Mouse (Mus musculus): ENCODE measurements at regions not wholly inside any gene's neighbourhood (a gene's known extent, or its start where the extent isn't known, plus 50 kb on each side); places are given as distances from the start of the nearest gene placed in this dataset.
"Not testable (repeated sequence)": the region's sequence is repeated elsewhere in the genome, so short reads cannot be mapped to it uniquely, and the experiment has no call there.

GRCm38 (mm10) chr4:38334529-38335149, 1115.5 kb upstream of the 1700009N14Rik start:
- Histone ChIP-seq H3K27ac (ENCODE audit: low read depth, low read length) (no peak overlapping the region), H3K36me3 (ENCODE audit: insufficient read depth) (no peaks in the 10 kb centered on the region), H3K4me2 (ENCODE audit: low read depth) (no peak overlapping the region), H3K4me3 (ENCODE audit: low read depth, low read length) (no peak overlapping the region), H3K4me1 (ENCODE audit: insufficient read depth) (no peaks in the 10 kb centered on the region), H3K9me3 (ENCODE audit: low read length) (no peaks in the 10 kb centered on the region), H3K9ac (no peak overlapping the region), H3K27me3 (ENCODE audit: insufficient read depth, low read length) (no peaks in the 10 kb centered on the region)
- DNase-seq (no peak), ATAC-seq (no peak)
- 90% methylated on average over 3 of the region's 3 CpGs for WGBS
- TF ChIP-seq CTCF (IDR thresholded peaks at IDR 0.05; ENCODE audit: low read depth): no peak

GRCm38 (mm10) chr4:38335156-38335555, 1114.9 kb upstream of the 1700009N14Rik start:
- Histone ChIP-seq H3K27me3 (ENCODE audit: insufficient read depth, low read length) (no peaks in the 10 kb centered on the region), H3K9ac (no peak overlapping the region), H3K4me1 (ENCODE audit: insufficient read depth) (no peaks in the 10 kb centered on the region), H3K27ac (ENCODE audit: low read depth, low read length) (no peak overlapping the region), H3K9me3 (ENCODE audit: low read length) (no peaks in the 10 kb centered on the region), H3K36me3 (ENCODE audit: insufficient read depth) (no peaks in the 10 kb centered on the region), H3K4me2 (ENCODE audit: low read depth) (no peak overlapping the region), H3K4me3 (ENCODE audit: low read depth, low read length) (no peak overlapping the region)
- WGBS: 55% methylated on average over 1 of the region's 1 CpGs
- no peak for DNase-seq
- no peak for TF ChIP-seq CTCF (IDR thresholded peaks at IDR 0.05; ENCODE audit: low read depth)
- no peak for ATAC-seq

- Histone ChIP-seq H3K4me3 (ENCODE audit: low read depth, low read length) (no peak overlapping the region), H3K36me3 (ENCODE audit: insufficient read depth) (no peaks in the 10 kb centered on the region), H3K27ac (ENCODE audit: low read depth, low read length) (no peak overlapping the region), H3K4me2 (ENCODE audit: low read depth) (no peak overlapping the region), H3K9ac (no peak overlapping the region), H3K4me1 (ENCODE audit: insufficient read depth) (no peaks in the 10 kb centered on the region), H3K9me3 (ENCODE audit: low read length) (no peaks in the 10 kb centered on the region), H3K27me3 (ENCODE audit: insufficient read depth, low read length) (no peaks in the 10 kb centered on the region)
- DNase-seq (no peak), ATAC-seq (no peak)
- whole genome bisulfite sequencing: 30% methylated on average over 1 of the region's 1 CpGs
- no peak for TF ChIP-seq CTCF (IDR thresholded peaks at IDR 0.05; ENCODE audit: low read depth)
These were observed 1079.0 kb upstream of the 1700009N14Rik start for GRCm38 (mm10) chr4:38371047-38371446.

- Histone ChIP-seq H3K9ac (no peak overlapping the region), H3K27ac (ENCODE audit: low read depth, low read length) (no peak overlapping the region), H3K4me2 (ENCODE audit: low read depth) (no peak overlapping the region), H3K27me3 (ENCODE audit: insufficient read depth, low read length) (no peaks in the 10 kb centered on the region), H3K36me3 (ENCODE audit: insufficient read depth) (no peaks in the 10 kb centered on the region), H3K4me1 (ENCODE audit: insufficient read depth) (no peaks in the 10 kb centered on the region), H3K9me3 (ENCODE audit: low read length) (no peaks in the 10 kb centered on the region), H3K4me3 (ENCODE audit: low read depth, low read length) (no peak overlapping the region)
- DNase-seq (no peak), ATAC-seq (no peak)
- WGBS: 91% methylated on average over 3 of the region's 3 CpGs
- TF ChIP-seq CTCF (IDR thresholded peaks at IDR 0.05; ENCODE audit: low read depth): no peak
These were observed 1068.2 kb upstream of the 1700009N14Rik start for GRCm38 (mm10) chr4:38381916-38382315.

- DNase-seq (no peak), ATAC-seq (no peak)
- no peak overlapping the region for H3K4me3 ChIP-seq (ENCODE audit: low read depth, low read length)
These were observed 1053.5 kb upstream of the 1700009N14Rik start for GRCm38 (mm10) chr4:38396635-38397034.

GRCm38 (mm10) chr4:38435326-38435725, 1014.8 kb upstream of the 1700009N14Rik start:
- not testable (repeated sequence) for H3K9me3 ChIP-seq (ENCODE audit: low read length); H3K9ac ChIP-seq; H3K4me2 ChIP-seq (ENCODE audit: low read depth); ATAC-seq; H3K27me3 ChIP-seq (ENCODE audit: insufficient read depth, low read length); DNase-seq; H3K4me1 ChIP-seq (ENCODE audit: insufficient read depth); H3K27ac ChIP-seq (ENCODE audit: low read depth, low read length); H3K4me3 ChIP-seq (ENCODE audit: low read depth, low read length); H3K36me3 ChIP-seq (ENCODE audit: insufficient read depth)

More at GRCm38 (mm10) chr4:38396635-38397034, 1053.5 kb upstream of the 1700009N14Rik start:
- Histone ChIP-seq H3K27ac (ENCODE audit: low read depth, low read length) (no peak overlapping the region), H3K27me3 (ENCODE audit: insufficient read depth, low read length) (no peaks in the 10 kb centered on the region), H3K36me3 (ENCODE audit: insufficient read depth) (no peaks in the 10 kb centered on the region), H3K9ac (no peak overlapping the region), H3K9me3 (ENCODE audit: low read length) (no peaks in the 10 kb centered on the region), H3K4me1 (ENCODE audit: insufficient read depth) (no peaks in the 10 kb centered on the region), H3K4me2 (ENCODE audit: low read depth) (no peak overlapping the region)
- TF ChIP-seq CTCF (IDR thresholded peaks at IDR 0.05; ENCODE audit: low read depth): no peak

- H3K27ac ChIP-seq (ENCODE audit: low read depth, low read length): no peak overlapping the region
- TF ChIP-seq CTCF (IDR thresholded peaks at IDR 0.05; ENCODE audit: low read depth): no peak
- H3K9ac ChIP-seq: no peak overlapping the region
- H3K27me3 ChIP-seq (ENCODE audit: insufficient read depth, low read length): no peaks in the 10 kb centered on the region
- H3K4me1 ChIP-seq (ENCODE audit: insufficient read depth): no peaks in the 10 kb centered on the region
- no peaks in the 10 kb centered on the region for H3K36me3 ChIP-seq (ENCODE audit: insufficient read depth)
- no peak overlapping the region for H3K4me3 ChIP-seq (ENCODE audit: low read depth, low read length)
- ATAC-seq (no peak), DNase-seq (peak; percentile 0)
- H3K4me2 ChIP-seq (ENCODE audit: low read depth): no peak overlapping the region
- no peaks in the 10 kb centered on the region for H3K9me3 ChIP-seq (ENCODE audit: low read length)
These were observed 988.5 kb upstream of the 1700009N14Rik start for GRCm38 (mm10) chr4:38461473-38462194.
